Mouse (Mus musculus) layer of hippocampus, adult 11-12 months (tissue): ENCODE results near the gene Olfr193.
"Not testable (repeated sequence)": the region's sequence is repeated elsewhere in the genome, so short reads cannot be mapped to it uniquely, and the experiment has no call there.

Source experiments
- DNase-seq: peaks from one replicate; pipeline ENCODE4 v3.0.0; 2022; ENCODE audit warnings: low spot score

Olfr193 gene

DNA sequence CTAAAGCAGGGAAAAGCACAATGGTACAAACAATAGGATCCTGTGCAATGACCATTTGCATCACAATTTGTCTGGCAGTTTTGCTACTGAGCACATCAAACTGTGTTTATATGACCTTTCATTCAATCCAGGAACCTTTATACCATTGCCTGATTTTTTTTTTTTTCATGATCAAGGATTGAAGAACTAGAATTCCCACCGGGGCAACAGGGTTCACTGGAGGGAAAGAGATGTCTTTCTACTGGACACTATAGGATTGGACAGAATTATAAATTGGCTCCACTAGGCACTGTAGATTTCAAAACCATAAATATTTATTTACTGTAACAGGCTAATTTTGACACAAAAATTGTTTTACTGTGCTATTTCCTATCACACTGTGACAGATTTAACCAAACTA, at the start of gene Olfr193:
Gene Olfr193, minus strand, starts transcription at position 101 of the 400 bp plus-strand sequence.
- DNase-seq = no peak

DNA sequence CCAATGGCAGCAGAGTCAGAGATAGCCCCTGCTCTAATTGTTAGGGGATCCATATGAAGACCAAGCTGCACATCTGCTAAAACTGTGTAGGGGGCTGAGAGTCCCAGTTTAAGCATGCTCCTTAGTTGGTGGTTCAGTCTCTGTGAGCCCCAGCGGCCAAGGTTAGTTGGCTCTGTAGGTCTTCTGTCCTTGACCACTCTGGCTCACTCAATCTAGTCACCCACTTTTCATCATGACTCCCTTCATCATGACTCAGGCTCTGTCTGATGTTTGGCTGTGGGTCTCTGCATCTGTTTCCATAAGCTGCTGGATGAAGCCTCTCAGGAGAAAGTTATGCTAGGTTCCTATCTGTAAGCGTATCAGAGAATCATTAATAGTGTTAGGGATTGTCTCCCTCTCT, 40.3 kb upstream of the Olfr193 start:
- DNase-seq = no peak

DNA sequence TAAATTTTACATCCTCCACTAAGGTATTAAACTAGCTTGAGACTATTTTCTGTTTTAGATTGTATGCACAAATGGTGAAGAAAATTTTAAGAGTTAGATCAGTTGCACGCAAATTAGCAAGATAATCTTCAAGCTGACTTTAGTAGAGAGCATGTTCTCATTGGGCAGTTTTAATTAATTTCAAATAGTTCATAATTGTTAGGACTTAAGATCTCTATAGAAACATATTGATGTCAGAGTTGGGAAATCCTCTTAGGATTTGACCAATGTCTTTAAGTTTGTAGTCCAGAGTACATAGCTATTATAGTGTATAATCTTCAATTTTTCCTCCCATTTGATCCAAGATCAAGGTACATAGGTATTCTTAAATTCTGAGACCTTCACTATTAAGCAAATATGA, 35.1 kb upstream of the Olfr193 start, which contains the start of gene Olfr195:
Gene Olfr195, plus strand, starts transcription at position 301 of the 400 bp plus-strand sequence.
- DNase-seq = no peak

DNA sequence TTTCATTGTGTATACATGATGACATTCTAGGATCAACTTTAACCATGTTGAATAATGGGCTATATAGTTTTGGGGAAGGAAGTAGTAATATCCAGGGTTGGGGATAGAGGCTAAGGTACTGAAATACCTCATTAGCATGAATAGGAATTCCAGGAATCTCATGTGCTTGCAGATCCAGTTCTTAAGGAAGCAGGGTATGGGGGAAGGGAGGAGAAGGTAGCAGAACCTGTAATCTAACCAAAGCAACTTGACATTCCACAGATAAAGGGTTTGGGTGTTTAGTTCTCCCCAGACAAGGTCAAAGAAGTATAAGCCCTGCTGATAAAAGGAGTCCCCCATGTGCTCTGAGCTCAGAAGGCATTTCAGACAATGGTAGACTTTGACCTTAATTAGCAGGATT, 29.4 kb upstream of the Olfr193 start:
- DNase-seq = no peak

DNA sequence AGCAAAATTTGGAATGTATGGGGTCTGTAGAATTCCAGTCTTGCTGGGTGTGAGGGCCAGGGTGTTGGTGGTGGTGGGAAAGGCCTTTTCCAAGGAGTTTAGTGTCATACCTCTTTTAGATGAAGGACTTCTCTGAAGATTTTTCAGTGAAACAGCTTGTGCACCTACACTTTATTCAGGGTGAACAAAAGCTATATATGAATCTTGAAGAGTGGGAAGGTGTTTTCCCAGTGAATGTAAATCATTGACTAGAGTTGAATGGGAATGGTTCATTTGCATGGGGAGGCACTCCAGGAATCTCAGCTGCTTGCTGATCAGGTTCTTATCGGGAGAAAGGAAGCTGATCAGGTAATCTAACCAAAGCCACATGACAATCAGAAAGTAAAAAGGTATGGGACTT, 19.1 kb upstream of the Olfr193 start:
- no peak for DNase-seq

GRCm38 (mm10) chr16:59120969-59121368, 9.3 kb upstream of the Olfr193 start, which contains the start of gene Olfr194:
TSS of gene Olfr194 (minus strand) at chr16:59121069.
- DNase-seq = no peak

- DNase-seq = not testable (repeated sequence)
These were observed 3.2 kb downstream of the Olfr193 start for GRCm38 (mm10) chr16:59108522-59108921.

- DNase-seq = no peak
These were observed 6.4 kb downstream of the Olfr193 start for GRCm38 (mm10) chr16:59105312-59105711.

GRCm38 (mm10) chr16:59089722-59090121, 22.0 kb downstream of the Olfr193 start, which contains the start of gene Olfr191:
TSS of gene Olfr191 (minus strand) at chr16:59089822.
- not testable (repeated sequence) for DNase-seq

GRCm38 (mm10) chr16:59081113-59081512, 30.6 kb downstream of the Olfr193 start:
- DNase-seq = not testable (repeated sequence)

DNA sequence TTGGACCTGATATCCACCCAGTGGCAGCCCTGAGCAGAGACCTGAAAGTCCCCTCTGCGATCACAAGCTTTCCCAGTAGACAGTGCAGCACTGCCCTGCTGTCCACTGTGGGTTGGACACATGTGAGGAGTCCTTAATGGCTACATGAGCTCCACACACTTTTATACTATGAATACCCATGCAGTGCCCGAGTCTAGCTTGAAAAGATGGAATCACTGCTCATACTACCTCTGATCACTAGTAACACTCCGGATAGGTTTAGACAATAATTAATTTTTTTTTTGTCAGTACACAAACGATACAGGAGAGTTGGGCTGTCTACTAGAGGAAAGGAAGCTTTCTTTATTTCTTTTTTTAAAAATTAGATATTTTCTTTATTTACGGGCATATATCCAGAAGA, 33.8 kb downstream of the Olfr193 start, which contains the start of gene Olfr190:
Gene Olfr190, minus strand, starts transcription at position 101 of the 400 bp plus-strand sequence.
- DNase-seq = no peak

GRCm38 (mm10) chr16:59073520-59073919, 38.2 kb downstream of the Olfr193 start:
- no peak for DNase-seq

DNA sequence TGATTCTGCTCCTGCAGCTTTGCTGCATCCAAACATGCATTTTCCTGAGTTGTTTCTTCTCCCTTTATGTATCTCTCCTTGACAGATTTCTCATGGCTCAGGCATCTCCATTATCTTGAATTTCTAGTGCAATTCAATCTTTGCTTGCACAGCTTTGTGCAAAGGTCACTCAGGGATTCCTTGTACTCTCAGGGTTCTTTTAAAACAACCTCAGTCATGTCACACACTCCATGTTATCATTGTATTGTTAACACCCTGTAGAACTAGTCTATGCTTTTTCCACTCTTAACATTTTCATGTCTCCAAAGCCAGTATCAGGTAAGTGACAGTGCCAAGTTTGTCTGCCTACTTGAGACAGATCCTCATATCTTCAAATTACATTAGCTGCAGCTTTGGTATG, 39.9 kb downstream of the Olfr193 start:
- DNase-seq = no peak

DNA sequence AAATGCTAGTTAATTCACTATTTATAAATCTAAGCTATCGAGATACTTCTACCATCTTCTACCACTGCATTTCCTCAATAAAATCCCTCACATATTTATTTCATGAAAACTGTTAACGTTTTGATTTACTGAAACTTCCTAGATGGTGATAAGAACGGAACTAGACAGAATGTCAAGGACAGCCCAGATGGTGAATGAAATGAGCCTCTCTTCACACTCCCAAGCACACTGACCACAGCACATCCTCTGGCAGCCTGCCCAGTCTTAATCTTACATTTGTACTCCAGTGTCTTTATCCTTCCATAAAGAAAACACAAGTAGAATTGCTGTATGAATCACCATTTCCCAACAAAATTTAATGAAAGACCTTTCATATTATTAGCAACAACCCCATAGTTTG, 49.3 kb downstream of the Olfr193 start:
- DNase-seq = not testable (repeated sequence)
